Comparison of ENCODE assay signal across 8 mouse cellular contexts in the genomic region with DNA sequence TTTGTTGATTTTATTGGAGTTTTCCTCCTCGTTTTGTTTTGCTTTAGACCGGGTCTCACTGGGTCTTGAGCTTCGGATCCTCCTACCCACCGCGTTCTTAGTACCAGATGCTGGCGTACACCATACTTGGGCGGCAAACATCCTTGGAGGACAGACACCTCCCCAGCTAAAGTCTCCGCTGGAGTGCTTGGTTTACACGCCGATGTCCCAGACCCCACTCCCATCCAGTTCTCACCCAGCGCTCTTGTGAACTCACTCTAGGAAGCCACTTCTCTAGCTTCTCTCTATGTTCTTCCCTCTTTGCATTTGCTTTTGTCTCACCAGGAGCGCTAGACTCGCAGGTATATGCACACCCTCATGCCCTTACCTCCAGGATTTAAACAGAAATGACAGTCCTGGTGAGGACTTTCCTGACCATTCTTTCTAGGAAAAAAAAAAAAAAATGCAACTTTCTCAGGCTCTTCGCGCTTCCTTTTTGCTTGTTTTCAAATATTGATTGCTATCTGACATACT. TPM values are rescaled to one million over a fixed set of nuclear protein-coding genes. Genes with fewer than 3 reads are reported as not detected.
DNase-seq lines count a peak whose midpoint lies in the region; ATAC-seq and TF ChIP-seq lines count a peak whose summit lies in the region.

No protein-coding gene starts in this region.

- H3K27ac ChIP-seq in heart, postnatal 0 days (ENCODE audit: low read depth), result peak overlapping the region; percentile 95
- H3K27ac ChIP-seq in brown adipose tissue, adult 24 weeks (replicated peaks; ENCODE audit: low read depth, low read length), result peak overlapping the region; percentile 21; the same call in 1 of the 2 replicates
- peak overlapping the region; percentile 91 for H3K27ac ChIP-seq in hindbrain, embryonic 14.5 days
- peak overlapping the region; percentile 98 for H3K27ac ChIP-seq in midbrain, embryonic 13.5 days

- peak overlapping the region; percentile 80 for H3K4me2 ChIP-seq in heart, postnatal 0 days (ENCODE audit: low read depth, low read length)
- H3K4me2 ChIP-seq in hindbrain, embryonic 14.5 days (replicated peaks), result peak overlapping the region; percentile 75
- H3K4me2 ChIP-seq in midbrain, embryonic 13.5 days (replicated peaks), result peak overlapping the region; percentile 94

- peak overlapping the region; percentile 99 for H3K9ac ChIP-seq in heart, postnatal 0 days (replicated peaks; ENCODE audit: low read depth, low read length)
- peak overlapping the region; percentile 98 for H3K9ac ChIP-seq in hindbrain, embryonic 14.5 days
- H3K9ac ChIP-seq in midbrain, embryonic 13.5 days (replicated peaks), result peak overlapping the region; percentile 73

- no peak for DNase-seq in heart, postnatal 0 days (ENCODE audit: low spot score)
- DNase-seq in heart, adult 18-20 months, result no peak
- DNase-seq in hindbrain, embryonic 14.5 days (ENCODE audit: low spot score), result no peak
- DNase-seq in frontal cortex, postnatal 36 days (ENCODE audit: low spot score in 2 of 2), result no peak
- DNase-seq in right cerebral cortex, adult 18-20 months, result no peak
- DNase-seq in embryo, embryonic 10 days (ENCODE audit: low spot score), result no peak

- H3K4me1 ChIP-seq in heart, postnatal 0 days (ENCODE audit: control insufficient read depth, insufficient read depth), result peaks cover 23% of the 10 kb centered on the region
- peaks cover 4% of the 10 kb centered on the region; the same call in 1 of the 2 replicates for H3K4me1 ChIP-seq in brown adipose tissue, adult 24 weeks (ENCODE audit: control insufficient read depth, insufficient read depth, insufficient read length, low read length)
- H3K4me1 ChIP-seq in hindbrain, embryonic 14.5 days (replicated peaks; ENCODE audit: control insufficient read depth, insufficient read depth, low read length), result peaks cover 19% of the 10 kb centered on the region
- peaks cover 29% of the 10 kb centered on the region for H3K4me1 ChIP-seq in midbrain, embryonic 13.5 days (replicated peaks)

- ATAC-seq in heart, postnatal 0 days (ENCODE audit: insufficient read depth, low read depth), result peak; percentile 54
- ATAC-seq in hindbrain, embryonic 14.5 days (ENCODE audit: low FRiP score), result peak; percentile 81
- ATAC-seq in midbrain, embryonic 13.5 days, result peak; percentile 88

- H3K27me3 ChIP-seq in heart, postnatal 0 days (ENCODE audit: control insufficient read depth, insufficient read depth, low read length), result no peaks in the 10 kb centered on the region
- no peaks in the 10 kb centered on the region for H3K27me3 ChIP-seq in hindbrain, embryonic 14.5 days (ENCODE audit: control insufficient read depth, insufficient read depth, low read length)
- H3K27me3 ChIP-seq in midbrain, embryonic 13.5 days, result no peaks in the 10 kb centered on the region

- TF ChIP-seq EP300 in heart, postnatal 0 days (IDR thresholded peaks at IDR 0.05; ENCODE audit: low read depth), result no peak

- H3K4me3 ChIP-seq in heart, postnatal 0 days (ENCODE audit: low read depth, low read length), result peak overlapping the region; percentile 97
- peak overlapping the region; percentile 95 for H3K4me3 ChIP-seq in brown adipose tissue, adult 24 weeks (ENCODE audit: insufficient read depth, low read depth, low read length)
- H3K4me3 ChIP-seq in hindbrain, embryonic 14.5 days (replicated peaks; ENCODE audit: low read length), result peak overlapping the region; percentile 90
- peak overlapping the region; percentile 98 for H3K4me3 ChIP-seq in midbrain, embryonic 13.5 days (replicated peaks)

- peaks cover 21% of the 10 kb centered on the region for H3K36me3 ChIP-seq in heart, postnatal 0 days (replicated peaks; ENCODE audit: control insufficient read depth, insufficient read depth, low read length)
- H3K36me3 ChIP-seq in hindbrain, embryonic 14.5 days (replicated peaks; ENCODE audit: control insufficient read depth, insufficient read depth), result peaks cover 25% of the 10 kb centered on the region
- peaks cover 25% of the 10 kb centered on the region for H3K36me3 ChIP-seq in midbrain, embryonic 13.5 days

- WGBS in heart, postnatal 0 days, result 2% methylated on average over 15 of the region's 15 CpGs
- WGBS in hindbrain, embryonic 14.5 days, result 1% methylated on average over 15 of the region's 15 CpGs
- 2% methylated on average over 15 of the region's 15 CpGs for WGBS in midbrain, embryonic 13.5 days

- no peak for TF ChIP-seq CTCF in heart, postnatal 0 days (IDR thresholded peaks at IDR 0.05; ENCODE audit: low read depth)

- no peaks in the 10 kb centered on the region for H3K9me3 ChIP-seq in heart, postnatal 0 days (replicated peaks; ENCODE audit: control insufficient read depth, low read length)
- H3K9me3 ChIP-seq in hindbrain, embryonic 14.5 days (ENCODE audit: control insufficient read depth, low read length), result no peaks in the 10 kb centered on the region
- no peaks in the 10 kb centered on the region for H3K9me3 ChIP-seq in midbrain, embryonic 13.5 days

RNA-seq across cellular contexts. Expression of gene Snrpb, which starts 0.4 kb away (rescaled TPM):
- total RNA-seq in heart, postnatal 0 days (2014; rRNA removed; ENCODE audit: low replicate concordance), result 375 and 410 TPM in 2 replicates
- 307 and 316 TPM in 2 replicates for polyA plus RNA-seq in heart, postnatal 0 days (2015; fragmentation: Nextera tagmentation; extraction: Ambion mirVana)
- 100 to 1,000 TPM; 130 to 136 TPM for total RNA-seq in heart, adult 18-20 months (2021)
- polyA plus RNA-seq in brown adipose tissue, adult 24 weeks (2012; ENCODE audit: insufficient read depth, insufficient read length, missing spikeins), result 86.8 and 89.5 TPM in 2 replicates
- 296 and 309 TPM in 2 replicates for polyA plus RNA-seq in hindbrain, embryonic 14.5 days (2014; fragmentation: Nextera tagmentation; extraction: Ambion mirVana)
- 424 and 459 TPM in 2 replicates for polyA plus RNA-seq in midbrain, embryonic 13.5 days (2015; fragmentation: Nextera tagmentation; extraction: Ambion mirVana)

RNA-seq across cellular contexts. Expression of gene Tmc2, which starts 15.4 kb away (rescaled TPM):
- total RNA-seq in heart, postnatal 0 days (2014; rRNA removed; ENCODE audit: low replicate concordance), result not detected in 2 replicates
- polyA plus RNA-seq in heart, postnatal 0 days (2015; fragmentation: Nextera tagmentation; extraction: Ambion mirVana), result not detected in 2 replicates
- total RNA-seq in heart, adult 18-20 months (2021), result not detected
- not detected in 2 replicates for polyA plus RNA-seq in brown adipose tissue, adult 24 weeks (2012; ENCODE audit: insufficient read depth, insufficient read length, missing spikeins)
- polyA plus RNA-seq in hindbrain, embryonic 14.5 days (2014; fragmentation: Nextera tagmentation; extraction: Ambion mirVana), result not detected in 2 replicates
- not detected in 2 replicates for polyA plus RNA-seq in midbrain, embryonic 13.5 days (2015; fragmentation: Nextera tagmentation; extraction: Ambion mirVana)

Comparison
In these comparisons a context has a peak if more than half of its experiments do, and no peak if none do; other contexts are left out.
1. H3K27ac ChIP-seq: peak in every context shown above with its lines; median percentile 98 in midbrain, embryonic 13.5 days; 95 in heart, postnatal 0 days; 91 in hindbrain, embryonic 14.5 days; 21 in brown adipose tissue, adult 24 weeks.